In genomic region chr8:94515430-94516208, GRCm38 (mm10) we compare ENCODE assay signal across 21 mouse cellular contexts. TPM values are rescaled to one million over a fixed set of nuclear protein-coding genes. Genes with fewer than 3 reads are reported as not detected.
DNase-seq lines count a peak whose midpoint lies in the region; ATAC-seq and TF ChIP-seq lines count a peak whose summit lies in the region.
"Had no signal": no experiment of that assay in that cellular context is flagged by ENCODE, and none has a peak within 500 bp of the region (broad histone marks: within the 10 kb centered on the region; RNA-seq: fewer than 3 reads in every experiment).

No protein-coding gene starts in this region.

- H3K4me3 ChIP-seq in liver, embryonic 13.5 days (replicated peaks) = no peak overlapping the region
- H3K4me3 ChIP-seq in stomach, postnatal 0 days (ENCODE audit: low read depth, low read length) = no peak overlapping the region
- H3K4me3 ChIP-seq: embryonic facial prominence, embryonic 12.5 days; heart, embryonic 12.5 days; hindbrain, embryonic 15.5 days; kidney, embryonic 15.5 days; limb, embryonic 15.5 days; megakaryocyte, embryonic 14.5 days; midbrain, embryonic 15.5 days had no signal

- TF ChIP-seq EP300 in stomach, postnatal 0 days (optimal IDR thresholded peaks at IDR 0.05) = no peak

- peak; percentile 62 to 69 for DNase-seq in cerebellum, postnatal 14 days
- DNase-seq in cerebellum, adult 9-11 months = no peak
- peak; percentile 43 for DNase-seq in retina, postnatal 1 day
- no peak for DNase-seq in retina, embryonic 14.5 days (ENCODE audit: low spot score)
- peak; percentile 9 for DNase-seq in liver, embryonic 13.5 days
- no peak for DNase-seq in stomach, postnatal 0 days (ENCODE audit: low spot score)
- DNase-seq in heart, adult 18-20 months = no peak
- DNase-seq: forebrain, postnatal 0 days; heart, postnatal 14 days; thymus, postnatal 36 days had no signal

- WGBS in liver, embryonic 13.5 days (ENCODE audit: insufficient replicate concordance) = 45% methylated on average over 5 of the region's 5 CpGs
- 74% methylated on average over 5 of the region's 5 CpGs for WGBS in stomach, postnatal 0 days

- H3K27ac ChIP-seq in liver, embryonic 13.5 days = no peak overlapping the region
- no peak overlapping the region for H3K27ac ChIP-seq in stomach, postnatal 0 days (replicated peaks)
- H3K27ac ChIP-seq: embryonic facial prominence, embryonic 12.5 days; hindbrain, embryonic 15.5 days; kidney, embryonic 15.5 days; limb, embryonic 15.5 days; midbrain, embryonic 15.5 days had no signal

- no peaks in the 10 kb centered on the region for H3K9me3 ChIP-seq in liver, embryonic 13.5 days (replicated peaks)
- no peaks in the 10 kb centered on the region for H3K9me3 ChIP-seq in stomach, postnatal 0 days (ENCODE audit: control insufficient read depth, low read length)
- H3K9me3 ChIP-seq: embryonic facial prominence, embryonic 12.5 days; heart, embryonic 12.5 days; hindbrain, embryonic 15.5 days; kidney, embryonic 15.5 days; limb, embryonic 15.5 days; megakaryocyte, embryonic 14.5 days; midbrain, embryonic 15.5 days had no signal

- peak; percentile 65; the same call in 1 of the 2 replicates for ATAC-seq in liver, embryonic 13.5 days (ENCODE audit: low read depth)
- peak; percentile 32 for ATAC-seq in stomach, postnatal 0 days (ENCODE audit: low FRiP score, low TSS enrichment)
- no peak for ATAC-seq in activated CD4-positive, CD25-positive, alpha-beta regulatory T cell, adult 4 months
- ATAC-seq: forebrain, postnatal 0 days; intestine, postnatal 0 days; lung, postnatal 0 days; midbrain, embryonic 15.5 days had no signal

- no peak overlapping the region for H3K9ac ChIP-seq in liver, embryonic 13.5 days
- no peak overlapping the region for H3K9ac ChIP-seq in stomach, postnatal 0 days (ENCODE audit: low read length)
- H3K9ac ChIP-seq: embryonic facial prominence, embryonic 12.5 days; forebrain, postnatal 0 days; heart, embryonic 12.5 days; hindbrain, embryonic 15.5 days; kidney, embryonic 15.5 days; limb, embryonic 15.5 days; midbrain, embryonic 15.5 days had no signal

- H3K36me3 ChIP-seq in liver, embryonic 13.5 days = no peaks in the 10 kb centered on the region
- H3K36me3 ChIP-seq in stomach, postnatal 0 days (ENCODE audit: control insufficient read depth, insufficient read depth, low read length) = no peaks in the 10 kb centered on the region
- H3K36me3 ChIP-seq: embryonic facial prominence, embryonic 12.5 days; heart, embryonic 12.5 days; hindbrain, embryonic 15.5 days; kidney, embryonic 15.5 days; limb, embryonic 15.5 days; midbrain, embryonic 15.5 days had no signal

- H3K4me1 ChIP-seq in liver, embryonic 13.5 days (replicated peaks) = peaks cover 10% of the 10 kb centered on the region
- H3K4me1 ChIP-seq in stomach, postnatal 0 days (replicated peaks; ENCODE audit: control insufficient read depth, insufficient read depth) = no peaks in the 10 kb centered on the region
- H3K4me1 ChIP-seq: embryonic facial prominence, embryonic 12.5 days; hindbrain, embryonic 15.5 days; limb, embryonic 15.5 days; midbrain, embryonic 15.5 days had no signal

- H3K4me2 ChIP-seq in liver, embryonic 13.5 days = no peak overlapping the region
- H3K4me2 ChIP-seq in stomach, postnatal 0 days (replicated peaks; ENCODE audit: low read depth) = no peak overlapping the region
- H3K4me2 ChIP-seq: embryonic facial prominence, embryonic 12.5 days; heart, embryonic 12.5 days; hindbrain, embryonic 15.5 days; kidney, embryonic 15.5 days; limb, embryonic 15.5 days; midbrain, embryonic 15.5 days had no signal

- peaks cover 25% of the 10 kb centered on the region for H3K27me3 ChIP-seq in liver, embryonic 13.5 days
- H3K27me3 ChIP-seq in stomach, postnatal 0 days (ENCODE audit: control insufficient read depth, insufficient read depth, low read length) = no peaks in the 10 kb centered on the region
- H3K27me3 ChIP-seq: CH12.LX; embryonic facial prominence, embryonic 12.5 days; hindbrain, embryonic 15.5 days; kidney, embryonic 15.5 days; midbrain, embryonic 15.5 days had no signal

- TF ChIP-seq CTCF in stomach, postnatal 0 days (IDR thresholded peaks at IDR 0.05; ENCODE audit: low read depth) = no peak

RNA-seq across cellular contexts. Expression of gene Cpne2, which starts 17.2 kb away (rescaled TPM):
- polyA plus RNA-seq in liver, embryonic 13.5 days (2015; fragmentation: Nextera tagmentation; extraction: Ambion mirVana) = 2.1 and 3.1 TPM in 2 replicates
- polyA plus RNA-seq in stomach, postnatal 0 days (2015; fragmentation: Nextera tagmentation; extraction: Ambion mirVana) = 6.2 and 7.9 TPM in 2 replicates
- total RNA-seq in heart, adult 18-20 months (2021) = 1 to 10 TPM; 3.8 to 3.9 TPM
- 1 to 10 TPM in 1 of 2 experiments, under 1 TPM in 1; 0.79 to 1.7 TPM for polyA plus RNA-seq in activated CD4-positive, CD25-positive, alpha-beta regulatory T cell, adult 4 months (2017; shearing (Covaris generic))

Comparison
In these comparisons a context has a peak if more than half of its experiments do, and no peak if none do; other contexts are left out.
1. DNase-seq: peak in cerebellum, postnatal 14 days (2 of 2), retina, postnatal 1 day (single experiment) and liver, embryonic 13.5 days (single experiment); none in cerebellum, adult 9-11 months (single experiment), retina, embryonic 14.5 days (single experiment), stomach, postnatal 0 days (single experiment) and heart, adult 18-20 months (0 of 2).